Mouse (Mus musculus): ENCODE data around the gene Lor. TPM values are rescaled to one million over a fixed set of nuclear protein-coding genes. Genes with fewer than 3 reads are reported as not detected.

The Lor gene
- polyA plus RNA-seq, 1 experiment from 2014 or later, result 1.4 TPM

Small RNA genes lying within 50 kb of the gene (microRNA-seq; reads per million reads assigned to microRNA genes)
- gene Gm25145, result not detected

Other genes with a start within 250 kb of the Lor start
- gene Pglyrp3, start 68.6 kb downstream of the Lor start, polyA plus RNA-seq (2016; fragmentation: Nextera tagmentation; extraction: Ambion mirVana), result not detected in 2 replicates
- gene Prr9, start 40.8 kb upstream of the Lor start, polyA plus RNA-seq (2016; fragmentation: Nextera tagmentation; extraction: Ambion mirVana), result not detected in 2 replicates
- not detected in 2 replicates for gene Lelp1, start 59.6 kb upstream of the Lor start, polyA plus RNA-seq (2016; fragmentation: Nextera tagmentation; extraction: Ambion mirVana)
- not detected in 2 replicates for gene Sprr2a1, start 132.7 kb upstream of the Lor start, polyA plus RNA-seq (2016; fragmentation: Nextera tagmentation; extraction: Ambion mirVana)
- gene Sprr2a2, start 132.8 kb upstream of the Lor start, polyA plus RNA-seq (2016; fragmentation: Nextera tagmentation; extraction: Ambion mirVana), result not detected in 2 replicates
- gene Sprr2a3, start 202.3 kb upstream of the Lor start, polyA plus RNA-seq (2016; fragmentation: Nextera tagmentation; extraction: Ambion mirVana), result not detected in 2 replicates
- 0.61 TPM in 1 of 2 replicates, not detected in the other for gene Sprr2b, start 233.5 kb upstream of the Lor start, polyA plus RNA-seq (2016; fragmentation: Nextera tagmentation; extraction: Ambion mirVana)

All from embryonic facial prominence, embryonic 12.5 days (tissue).